Mouse (Mus musculus) layer of hippocampus, adult 8-10 months (tissue): ENCODE results near the gene Gimap8. TPM values are rescaled to one million over a fixed set of nuclear protein-coding genes. Genes with fewer than 3 reads are reported as not detected.

Experiments used
- DNase-seq, 2 experiments: peaks; one replicate each; pipeline ENCODE4 v3.0.0; 2022; ENCODE audit warnings: low spot score in 2 of 2
- total RNA-seq, 4 experiments: library from RNA; stranded (reverse); gene quantifications; 2 replicates each; pipeline ENCODE4 v1.2.4; 2022

Gene Gimap8
- total RNA-seq, 4 experiments from 2014 or later = 0.56 to 1.1 (median 0.89) TPM

DNA sequence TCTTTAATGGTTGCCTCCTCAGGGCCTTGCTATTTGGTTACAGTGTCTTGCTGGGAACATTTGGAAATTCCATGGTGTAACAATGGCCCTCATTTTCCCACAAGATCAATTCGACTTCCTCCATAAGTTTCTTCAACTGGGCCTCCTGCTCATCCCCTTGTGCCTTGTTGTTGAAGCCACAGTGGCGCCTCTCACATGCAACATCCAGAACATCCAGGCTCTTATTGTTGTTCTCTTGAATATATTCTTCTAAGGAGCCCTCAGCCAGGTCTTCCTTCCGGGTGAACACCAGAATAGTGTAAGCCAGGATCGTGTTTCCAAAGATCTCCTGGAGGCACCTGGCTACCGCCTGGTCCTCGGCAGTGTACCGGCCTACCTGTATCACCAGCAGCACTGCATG, 55.1 kb downstream of the Gimap8 start:
- no peak for DNase-seq

DNA sequence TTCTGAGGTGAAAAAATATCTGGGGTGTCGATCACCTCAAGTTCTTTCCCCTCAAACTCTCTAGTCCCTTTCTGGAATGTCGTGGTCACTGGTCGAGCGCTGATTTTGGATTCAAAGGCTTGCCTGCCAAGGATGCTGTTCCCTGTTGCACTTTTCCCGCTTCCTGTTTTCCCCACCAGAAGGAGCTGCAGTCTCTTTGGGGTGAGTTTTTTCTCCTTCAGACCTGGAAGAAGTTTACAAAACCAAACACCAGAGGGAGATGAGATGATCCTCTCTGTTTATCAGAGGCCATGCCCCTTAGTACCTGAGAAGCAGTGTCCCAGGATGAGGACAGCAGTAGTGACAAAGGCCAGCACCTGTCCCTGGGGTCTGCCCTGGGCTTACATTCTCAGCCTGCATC, 55.6 kb downstream of the Gimap8 start:
- DNase-seq = no peak

DNA sequence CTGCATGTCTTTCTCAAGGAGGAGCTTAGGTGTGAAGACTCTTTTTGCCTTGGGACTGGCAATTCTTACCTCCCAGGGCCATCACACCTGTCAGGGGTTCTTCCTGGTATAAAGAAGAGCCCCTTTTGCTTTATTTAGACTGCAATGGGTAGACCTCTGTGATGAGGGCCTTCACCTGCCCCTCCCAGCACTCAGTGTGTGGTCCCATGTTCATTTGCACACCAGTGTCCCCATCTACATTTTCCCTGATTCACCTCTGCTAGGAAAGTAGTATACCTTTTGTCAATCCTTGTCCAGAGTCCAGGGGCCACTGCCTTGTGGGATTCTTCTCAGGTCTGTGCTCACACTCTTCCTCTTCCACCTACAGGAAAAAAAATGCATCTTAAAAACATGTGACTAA, 57.1 kb downstream of the Gimap8 start:
- no peak for DNase-seq

DNA sequence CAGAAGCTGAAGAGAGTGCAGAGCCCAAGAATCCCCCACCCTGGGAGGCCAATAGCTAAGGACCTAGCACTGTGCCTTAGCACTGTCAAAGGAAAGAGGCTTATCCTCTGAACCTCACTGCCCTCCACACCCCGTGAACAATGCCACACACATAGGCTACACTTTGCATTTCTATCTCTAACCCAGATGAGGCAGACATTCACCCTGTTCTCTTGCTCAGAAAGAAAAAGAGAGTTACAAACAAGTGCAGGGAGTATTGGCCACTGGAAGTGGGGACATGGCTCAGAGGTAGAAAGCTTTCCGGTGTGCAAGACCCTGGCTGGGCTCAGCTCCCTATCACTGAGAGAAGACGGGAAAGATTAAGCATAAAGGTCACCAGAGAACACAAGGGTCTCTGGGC, 59.1 kb downstream of the Gimap8 start:
- DNase-seq = no peak

Other genes with a start within 250 kb of the Gimap8 start
- gene Zfp467, start 201.4 kb upstream of the Gimap8 start, total RNA-seq = 10 to 100 TPM; 24.6 to 32.2 (median 28.2) TPM
- 1 to 10 TPM in 3 of 4 experiments, under 1 TPM in 1; 0.39 to 2.1 (median 1.2) TPM for gene Sspo, start 199.0 kb upstream of the Gimap8 start, total RNA-seq
- 100 to 1,000 TPM; 402 to 444 (median 420) TPM for gene Atp6v0e2, start 109.6 kb upstream of the Gimap8 start, total RNA-seq
- 10 to 100 TPM; 33.0 to 38.0 (median 35.2) TPM for gene Lrrc61, start 92.4 kb upstream of the Gimap8 start, total RNA-seq
- gene Rarres2, start 74.4 kb upstream of the Gimap8 start, total RNA-seq = 10 to 100 TPM; 16.6 to 32.1 (median 21.9) TPM
- gene Gm45021, start 57.6 kb upstream of the Gimap8 start, total RNA-seq = not detected
- gene Repin1, start 53.4 kb upstream of the Gimap8 start, total RNA-seq = 10 to 100 TPM; 46.3 to 57.9 (median 53.6) TPM
- gene Gm44965, start 53.3 kb upstream of the Gimap8 start, total RNA-seq = 10 to 100 TPM in 1 of 4 experiments, 1 to 10 TPM in 1, not detected in 2; 1.2 to 10.6 TPM
- 10 to 100 TPM in 1 of 4 experiments, 1 to 10 TPM in 3; 7.7 to 10.6 (median 9.1) TPM for gene Zfp775, start 45.2 kb upstream of the Gimap8 start, total RNA-seq
- gene AI854703, start 20.5 kb upstream of the Gimap8 start, total RNA-seq = 10 to 100 TPM; 11.8 to 14.8 (median 13.2) TPM
- under 1 TPM; 0.35 to 0.54 (median 0.41) TPM for gene Gimap9, start 28.9 kb downstream of the Gimap8 start, total RNA-seq
- under 1 TPM in 2 of 4 experiments, not detected in 2; 0.31 to 0.48 TPM for gene Gimap4, start 37.3 kb downstream of the Gimap8 start, total RNA-seq
- gene Gimap6, start 61.0 kb downstream of the Gimap8 start, total RNA-seq = 1 to 10 TPM; 3.7 to 4.5 (median 4.2) TPM
- gene Gm28053, start 71.4 kb downstream of the Gimap8 start, total RNA-seq = 1 to 10 TPM in 2 of 4 experiments, not detected in 2; 1.5 to 3.0 TPM
- not detected for gene Gimap7, start 71.4 kb downstream of the Gimap8 start, total RNA-seq
- gene Gimap1, start 91.8 kb downstream of the Gimap8 start, total RNA-seq = 1 to 10 TPM in 3 of 4 experiments, under 1 TPM in 1; 0.85 to 2.5 (median 1.6) TPM
- 1 to 10 TPM in 1 of 4 experiments, under 1 TPM in 3; 0.47 to 1.7 (median 0.74) TPM for gene Gimap5, start 99.0 kb downstream of the Gimap8 start, total RNA-seq
- not detected for gene Gimap3, start 123.6 kb downstream of the Gimap8 start, total RNA-seq
- 100 to 1,000 TPM in 1 of 4 experiments, 10 to 100 TPM in 3; 24.6 to 105 (median 49.3) TPM for gene Tmem176a, start 193.7 kb downstream of the Gimap8 start, total RNA-seq
- 100 to 1,000 TPM in 2 of 4 experiments, 10 to 100 TPM in 2; 55.0 to 137 (median 83.8) TPM for gene Tmem176b, start 194.3 kb downstream of the Gimap8 start, total RNA-seq
- not detected for gene Aoc1, start 225.7 kb downstream of the Gimap8 start, total RNA-seq